Mouse (Mus musculus): Measurements from ENCODE around the gene Fam129c. TPM values are rescaled to one million over a fixed set of nuclear protein-coding genes. Genes with fewer than 3 reads are reported as not detected.

Gene Fam129c
- polyA plus RNA-seq, 1 experiment from 2014 or later: 6.9 TPM

DNA sequence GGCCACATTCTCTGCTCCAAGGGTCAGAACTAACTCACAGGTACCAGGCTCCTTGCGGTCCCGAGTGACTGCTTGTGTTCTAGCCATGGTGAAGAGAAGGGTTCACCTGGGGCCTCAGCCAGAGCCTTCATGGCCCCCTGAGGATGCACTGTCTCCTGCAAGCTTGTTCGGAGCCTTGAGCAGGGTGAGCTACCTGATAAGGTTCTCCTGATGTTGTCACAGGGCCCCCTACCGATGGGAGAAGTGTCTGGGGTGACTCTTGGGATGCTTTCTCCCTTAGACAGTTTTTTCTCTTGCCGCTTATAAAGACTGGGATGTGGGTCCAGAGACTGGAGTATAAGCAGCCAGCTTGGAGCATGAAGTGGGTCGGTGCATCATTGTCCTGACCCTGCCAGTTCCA lies 1.1 kb upstream of the Fam129c start:
- ATAC-seq (ENCODE audit: low FRiP score): no peak
- peaks cover 33% of the 10 kb centered on the region for H3K4me1 ChIP-seq (replicated peaks)
- H3K27ac ChIP-seq: no peak overlapping the region
- H3K9ac ChIP-seq: peak overlapping the region; percentile 21; the same call in 1 of the 2 replicates
- H3K4me3 ChIP-seq: no peak overlapping the region
- H3K9me3 ChIP-seq: no peaks in the 10 kb centered on the region
- H3K27me3 ChIP-seq: peaks cover 16% of the 10 kb centered on the region
- H3K4me2 ChIP-seq: 0 out of 2 replicates have a peak overlapping the region, but pooled peaks have one; percentile 23
- peaks cover 25% of the 10 kb centered on the region for H3K36me3 ChIP-seq
- WGBS: 61% methylated on average over 6 of the region's 6 CpGs

DNA sequence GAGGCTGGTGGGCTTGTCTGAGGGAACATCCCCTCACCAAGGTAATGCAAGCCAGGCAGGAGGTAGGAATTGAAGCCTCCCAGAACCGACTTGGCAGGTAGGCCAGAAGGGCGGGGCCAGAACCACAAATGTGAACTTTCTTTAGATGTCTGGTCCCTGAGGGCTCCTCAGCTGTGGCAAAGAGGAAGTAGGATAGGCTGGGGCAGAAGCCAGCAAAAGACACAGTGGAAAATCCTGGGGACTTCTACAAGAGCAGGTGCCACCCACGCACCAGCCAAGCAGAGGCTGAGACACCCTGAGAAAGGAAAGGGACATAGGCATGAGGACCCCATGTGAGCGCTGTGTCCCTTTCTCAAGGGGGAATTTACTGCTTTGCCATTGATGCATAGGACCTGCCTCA lies 650 bp upstream of the Fam129c start:
- Histone ChIP-seq H3K4me1 (replicated peaks) (peaks cover 33% of the 10 kb centered on the region), H3K36me3 (peaks cover 25% of the 10 kb centered on the region), H3K9me3 (no peaks in the 10 kb centered on the region), H3K4me2 (no peak overlapping the region), H3K9ac (no peak overlapping the region), H3K27me3 (peaks cover 20% of the 10 kb centered on the region), H3K27ac (no peak overlapping the region), H3K4me3 (no peak overlapping the region)
- 88% methylated on average over 4 of the region's 4 CpGs for whole genome bisulfite sequencing
- no peak for ATAC-seq (ENCODE audit: low FRiP score)

GRCm38 (mm10) chr8:71598375-71598774 lies 927 bp downstream of the Fam129c start:
- Histone ChIP-seq H3K36me3 (peaks cover 25% of the 10 kb centered on the region), H3K9ac (no peak overlapping the region), H3K27ac (no peak overlapping the region), H3K4me1 (replicated peaks) (peaks cover 40% of the 10 kb centered on the region), H3K4me2 (no peak overlapping the region), H3K27me3 (peaks cover 36% of the 10 kb centered on the region), H3K4me3 (no peak overlapping the region), H3K9me3 (no peaks in the 10 kb centered on the region)
- no peak for ATAC-seq (ENCODE audit: low FRiP score)

DNA sequence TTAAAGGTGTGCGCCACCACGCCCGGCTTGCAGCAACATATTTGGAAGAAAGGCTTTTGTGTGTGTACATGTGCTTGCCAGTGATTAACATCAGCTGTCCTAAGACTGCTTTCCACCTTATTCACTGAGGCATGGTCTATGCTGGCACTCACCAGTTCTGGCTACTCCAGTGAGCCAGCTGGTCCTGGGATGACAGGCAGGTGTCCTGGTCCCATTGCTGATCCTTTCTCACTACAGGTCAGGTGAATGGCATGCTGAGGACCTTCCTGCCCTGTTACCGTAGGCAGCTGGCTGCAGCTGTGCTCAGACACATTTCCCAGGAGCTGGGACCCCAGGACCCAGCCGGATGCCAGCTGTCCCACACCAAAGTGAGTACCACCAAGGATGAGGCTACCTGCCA lies 1.4 kb downstream of the Fam129c start:
- Histone ChIP-seq H3K4me3 (no peak overlapping the region), H3K36me3 (peaks cover 24% of the 10 kb centered on the region), H3K27me3 (peaks cover 41% of the 10 kb centered on the region), H3K4me1 (replicated peaks) (peaks cover 37% of the 10 kb centered on the region), H3K9me3 (no peaks in the 10 kb centered on the region), H3K27ac (no peak overlapping the region), H3K9ac (no peak overlapping the region), H3K4me2 (no peak overlapping the region)
- no peak for ATAC-seq (ENCODE audit: low FRiP score)
- WGBS: 96% methylated on average over 5 of the region's 5 CpGs

DNA sequence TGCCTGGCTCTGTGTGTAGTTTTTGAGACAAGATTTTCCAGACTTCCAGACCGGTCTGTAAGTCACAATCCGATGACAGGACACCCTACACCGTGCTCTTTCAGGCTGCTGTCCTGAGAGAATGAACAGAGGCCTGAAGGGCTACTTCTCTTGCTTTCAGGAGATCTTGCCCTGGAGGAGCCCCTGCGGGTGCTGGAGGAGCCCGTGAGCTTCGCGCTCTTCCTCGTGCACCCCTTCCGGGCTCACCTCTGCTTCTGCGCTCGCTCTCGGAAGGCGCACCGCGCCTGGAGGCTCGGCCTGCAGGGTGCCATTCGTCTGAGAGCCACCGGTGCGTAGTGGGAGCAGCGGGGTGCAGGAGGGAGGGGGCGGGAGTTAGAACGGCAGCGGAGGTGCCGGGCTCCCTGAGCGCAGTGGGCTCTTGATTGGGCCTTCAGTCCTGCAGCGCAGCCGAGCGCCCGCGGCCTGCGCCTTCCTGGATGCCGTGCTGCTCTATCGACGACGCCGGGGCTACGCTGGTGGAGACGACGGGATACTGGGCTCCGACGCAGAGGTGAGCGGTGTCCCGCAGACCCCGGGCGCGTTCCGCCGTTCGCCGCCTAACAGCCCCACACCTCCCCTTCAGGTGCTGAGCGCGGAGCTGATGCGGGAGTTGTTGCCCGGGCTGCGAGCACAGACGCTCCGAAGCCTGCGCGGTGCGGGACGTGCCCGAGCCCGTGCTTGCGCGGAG lies 4.7 kb downstream of the Fam129c start:
- Histone ChIP-seq H3K36me3 (peaks cover 12% of the 10 kb centered on the region), H3K4me1 (replicated peaks) (peaks cover 21% of the 10 kb centered on the region), H3K9ac (peak overlapping the region; percentile 64), H3K9me3 (no peaks in the 10 kb centered on the region), H3K4me2 (peak overlapping the region; percentile 55), H3K4me3 (peak overlapping the region; percentile 34), H3K27me3 (peaks cover 56% of the 10 kb centered on the region), H3K27ac (peak overlapping the region; percentile 31; the same call in 1 of the 2 replicates)
- 2% methylated on average over 65 of the region's 65 CpGs for WGBS
- peak; percentile 7 for ATAC-seq (ENCODE audit: low FRiP score)

GRCm38 (mm10) chr8:71602666-71603334 lies 5.4 kb downstream of the Fam129c start:
- peak overlapping the region; percentile 34 for H3K4me3 ChIP-seq
- H3K36me3 ChIP-seq: peaks cover 12% of the 10 kb centered on the region
- peaks cover 18% of the 10 kb centered on the region for H3K4me1 ChIP-seq (replicated peaks)
- WGBS: under 1% methylated on average over 32 of the region's 32 CpGs
- H3K9me3 ChIP-seq: no peaks in the 10 kb centered on the region
- H3K27ac ChIP-seq: peak overlapping the region; percentile 31; the same call in 1 of the 2 replicates
- peaks cover 56% of the 10 kb centered on the region for H3K27me3 ChIP-seq
- H3K9ac ChIP-seq: peak overlapping the region; percentile 64
- peak; percentile 69 for ATAC-seq (ENCODE audit: low FRiP score)
- peak overlapping the region; percentile 55 for H3K4me2 ChIP-seq

DNA sequence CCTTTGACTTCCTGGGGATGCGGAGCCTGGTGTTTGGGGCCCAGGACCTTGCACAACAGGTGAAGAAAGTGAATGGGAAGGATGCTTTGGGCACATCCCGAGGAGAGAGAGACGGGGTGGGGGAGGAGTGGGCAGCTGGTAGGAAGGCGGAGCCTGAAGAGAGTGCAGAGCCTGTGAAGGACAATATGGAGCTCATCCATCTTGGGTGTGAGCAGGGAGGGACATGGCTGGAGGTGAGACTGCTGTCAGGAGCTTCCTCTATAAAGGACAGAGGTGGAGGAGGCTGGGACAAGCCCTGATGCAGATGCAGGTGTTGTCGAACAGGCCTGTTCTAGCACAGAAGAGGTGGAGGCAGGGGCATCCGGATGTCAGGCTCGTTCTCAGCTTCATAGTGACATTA lies 6.6 kb downstream of the Fam129c start:
- 50% methylated on average over 7 of the region's 7 CpGs for WGBS
- ATAC-seq (ENCODE audit: low FRiP score): no peak
- H3K9me3 ChIP-seq: no peaks in the 10 kb centered on the region
- 0 out of 2 replicates have a peak overlapping the region, but pooled peaks have one; percentile 34 for H3K4me3 ChIP-seq
- H3K4me2 ChIP-seq: no peak overlapping the region
- H3K4me1 ChIP-seq (replicated peaks): peaks cover 18% of the 10 kb centered on the region
- peaks cover 56% of the 10 kb centered on the region for H3K27me3 ChIP-seq
- peaks cover 10% of the 10 kb centered on the region for H3K36me3 ChIP-seq
- H3K9ac ChIP-seq: peak overlapping the region; percentile 29; the same call in 1 of the 2 replicates
- no peak overlapping the region for H3K27ac ChIP-seq

GRCm38 (mm10) chr8:71610822-71611651 lies 13.6 kb downstream of the Fam129c start, which contains the start of gene Colgalt1:
Gene Colgalt1, plus strand, starts transcription at chr8:71610998.
- Histone ChIP-seq H3K9me3 (no peaks in the 10 kb centered on the region), H3K27ac (peak within 1 kb of the TSS; percentile 94), H3K27me3 (no peaks in the 10 kb centered on the region), H3K4me2 (peak within 1 kb of the TSS; percentile 70), H3K4me3 (peak within 1 kb of the TSS; percentile 85), H3K4me1 (replicated peaks) (peaks cover 15% of the 10 kb centered on the region), H3K36me3 (peaks cover 24% of the 10 kb centered on the region), H3K9ac (peak within 1 kb of the TSS; percentile 90)
- ATAC-seq (ENCODE audit: low FRiP score): peak; percentile 99
- 0% methylated on average over 82 of the region's 82 CpGs for WGBS

GRCm38 (mm10) chr8:71612141-71612540 lies 14.7 kb downstream of the Fam129c start:
- Histone ChIP-seq H3K9ac (peak overlapping the region; percentile 90), H3K4me3 (peak overlapping the region; percentile 85), H3K4me2 (peak overlapping the region; percentile 70), H3K27me3 (no peaks in the 10 kb centered on the region), H3K9me3 (no peaks in the 10 kb centered on the region), H3K36me3 (peaks cover 34% of the 10 kb centered on the region), H3K27ac (no peak overlapping the region), H3K4me1 (replicated peaks) (peaks cover 15% of the 10 kb centered on the region)
- WGBS: 36% methylated on average over 5 of the region's 5 CpGs
- no peak for ATAC-seq (ENCODE audit: low FRiP score)

GRCm38 (mm10) chr8:71613418-71613817 lies 16.0 kb downstream of the Fam129c start:
- Histone ChIP-seq H3K27me3 (no peaks in the 10 kb centered on the region), H3K9me3 (no peaks in the 10 kb centered on the region), H3K9ac (no peak overlapping the region), H3K4me1 (replicated peaks) (peaks cover 15% of the 10 kb centered on the region), H3K36me3 (peaks cover 47% of the 10 kb centered on the region), H3K4me2 (no peak overlapping the region), H3K27ac (no peak overlapping the region), H3K4me3 (no peak overlapping the region)
- WGBS: 63% methylated on average over 4 of the region's 4 CpGs
- ATAC-seq (ENCODE audit: low FRiP score): no peak

- WGBS: 95% methylated on average over 2 of the region's 2 CpGs
- ATAC-seq (ENCODE audit: low FRiP score): no peak
These were observed 22.3 kb downstream of the Fam129c start for GRCm38 (mm10) chr8:71619786-71620185.

GRCm38 (mm10) chr8:71625088-71625487 lies 27.6 kb downstream of the Fam129c start:
- Histone ChIP-seq H3K27me3 (peaks cover 4% of the 10 kb centered on the region), H3K27ac (no peak overlapping the region), H3K4me1 (replicated peaks) (peaks cover 16% of the 10 kb centered on the region), H3K9me3 (no peaks in the 10 kb centered on the region), H3K4me3 (no peak overlapping the region), H3K9ac (no peak overlapping the region), H3K36me3 (peaks cover 53% of the 10 kb centered on the region), H3K4me2 (no peak overlapping the region)
- WGBS: 46% methylated on average over 1 of the region's 1 CpGs
- no peak for ATAC-seq (ENCODE audit: low FRiP score)

More at GRCm38 (mm10) chr8:71619786-71620185, 22.3 kb downstream of the Fam129c start:
- Histone ChIP-seq H3K9ac (no peak overlapping the region), H3K36me3 (peaks cover 96% of the 10 kb centered on the region), H3K27me3 (no peaks in the 10 kb centered on the region), H3K4me3 (no peak overlapping the region), H3K27ac (no peak overlapping the region), H3K4me1 (replicated peaks) (no peaks in the 10 kb centered on the region), H3K4me2 (no peak overlapping the region), H3K9me3 (no peaks in the 10 kb centered on the region)
